Mouse (Mus musculus) midbrain, embryonic 15.5 days (tissue): ENCODE results near the gene Osbpl7. TPM values are rescaled to one million over a fixed set of nuclear protein-coding genes. Genes with fewer than 3 reads are reported as not detected.

Source experiments
- ATAC-seq: fragments of 200-750 bp; cut with Nextera tagmentation; replicated peaks from 2 replicates; pipeline ENCODE4 v1.8.0; 2017; ENCODE audit warnings: moderate TSS enrichment
- H3K27ac ChIP-seq: fragments of 300-500 bp; sonication (generic); 2 replicates; pipeline ENCODE4 v1.5.1; 2015; ENCODE audit warnings: mild to moderate bottlenecking, inconsistent platforms
- H3K27me3 ChIP-seq: fragments of 300-500 bp; sonication (generic); replicated peaks from 2 replicates; pipeline ENCODE4 v1.6.1; 2015; ENCODE audit warnings: inconsistent platforms
- H3K36me3 ChIP-seq: fragments of 300-500 bp; sonication (generic); replicated peaks from 2 replicates; pipeline ENCODE4 v1.6.1; 2015; ENCODE audit warnings: inconsistent platforms
- H3K4me1 ChIP-seq: fragments of 300-500 bp; sonication (generic); 2 replicates; pipeline ENCODE4 v1.6.1; 2015; ENCODE audit warnings: inconsistent platforms
- H3K4me2 ChIP-seq: fragments of 300-500 bp; sonication (generic); 2 replicates; pipeline ENCODE4 v1.6.1; 2015; ENCODE audit warnings: inconsistent platforms, mild to moderate bottlenecking, moderate library complexity
- H3K4me3 ChIP-seq: fragments of 300-500 bp; sonication (generic); 2 replicates; pipeline ENCODE4 v1.5.1; 2015; ENCODE audit warnings: mild to moderate bottlenecking, inconsistent platforms
- H3K9ac ChIP-seq: fragments of 300-500 bp; sonication (generic); 2 replicates; pipeline ENCODE4 v1.6.1; 2015; ENCODE audit warnings: mild to moderate bottlenecking, inconsistent platforms
- H3K9me3 ChIP-seq: fragments of 300-500 bp; sonication (generic); 2 replicates; pipeline ENCODE4 v1.6.1; 2016; ENCODE audit warnings: inconsistent platforms
- WGBS: fragments of 180-500 bp; shearing (Covaris S2); methylation state at CpG from one replicate; pipeline ENCODE4 v1.1.7; 2015; ENCODE audit warnings: mixed read lengths; 5-methylcytosine and 5-hydroxymethylcytosine counted together
- polyA plus RNA-seq: library from polyadenylated mRNA; unstranded; fragments of >200 nt; fragmentation: Nextera tagmentation; extraction: Ambion mirVana; gene quantifications from 2 replicates; pipeline ENCODE4 v1.2.1, GENCODE M21; 2015

Gene Osbpl7
- polyA plus RNA-seq, 1 experiment from 2014 or later = 14.1 TPM

- H3K27me3 ChIP-seq = peaks cover 58% of the 10 kb centered on the region
- H3K4me2 ChIP-seq = no peak overlapping the region
- no peaks in the 10 kb centered on the region for H3K9me3 ChIP-seq
- no peak for ATAC-seq
- H3K4me3 ChIP-seq = no peak overlapping the region
- H3K4me1 ChIP-seq = peaks cover 23% of the 10 kb centered on the region
- H3K36me3 ChIP-seq = no peaks in the 10 kb centered on the region
- 19% methylated on average over 10 of the region's 10 CpGs for WGBS
- H3K27ac ChIP-seq = no peak overlapping the region
- H3K9ac ChIP-seq = no peak overlapping the region
Observed at GRCm38 (mm10) chr11:97024977-97025376, 25.5 kb upstream of the Osbpl7 start.

- Histone ChIP-seq H3K9me3 (no peaks in the 10 kb centered on the region), H3K9ac (peak overlapping the region; percentile 15; the same call in 1 of the 2 replicates), H3K4me3 (peak overlapping the region; percentile 19), H3K27ac (no peak overlapping the region), H3K36me3 (no peaks in the 10 kb centered on the region), H3K27me3 (peaks cover 49% of the 10 kb centered on the region), H3K4me2 (peak overlapping the region; percentile 39), H3K4me1 (peaks cover 32% of the 10 kb centered on the region)
- 0 out of 2 replicates have a peak, but pooled peaks have one; percentile 6 for ATAC-seq
- 1% methylated on average over 17 of the region's 17 CpGs for WGBS
Observed at GRCm38 (mm10) chr11:97025721-97026344, 24.6 kb upstream of the Osbpl7 start.

- Histone ChIP-seq H3K4me2 (peak within 1 kb of the TSS; percentile 83), H3K4me1 (peaks cover 16% of the 10 kb centered on the region), H3K27me3 (peaks cover 9% of the 10 kb centered on the region), H3K36me3 (no peaks in the 10 kb centered on the region), H3K9me3 (no peaks in the 10 kb centered on the region), H3K9ac (peak within 1 kb of the TSS; percentile 60), H3K27ac (peak within 1 kb of the TSS; percentile 72), H3K4me3 (peak within 1 kb of the TSS; percentile 49)
- under 1% methylated on average over 25 of the region's 25 CpGs for WGBS
- peak; percentile 65 for ATAC-seq
Observed at GRCm38 (mm10) chr11:97029686-97030417, 20.6 kb upstream of the Osbpl7 start, which contains the start of gene Scrn2. Scrn2 (plus strand) TSS chr11:97029938.

GRCm38 (mm10) chr11:97030426-97030825 lies 20.0 kb upstream of the Osbpl7 start:
- Histone ChIP-seq H3K4me3 (peak overlapping the region; percentile 49), H3K9me3 (no peaks in the 10 kb centered on the region), H3K27me3 (peaks cover 3% of the 10 kb centered on the region; the same call in 1 of the 2 replicates), H3K4me1 (peaks cover 16% of the 10 kb centered on the region), H3K36me3 (no peaks in the 10 kb centered on the region), H3K27ac (peak overlapping the region; percentile 72; the same call in 1 of the 2 replicates), H3K9ac (peak overlapping the region; percentile 60), H3K4me2 (peak overlapping the region; percentile 83)
- WGBS = 16% methylated on average over 15 of the region's 15 CpGs
- ATAC-seq = no peak

- Histone ChIP-seq H3K4me3 (no peak overlapping the region), H3K9me3 (no peaks in the 10 kb centered on the region), H3K27ac (no peak overlapping the region), H3K9ac (no peak overlapping the region), H3K36me3 (no peaks in the 10 kb centered on the region), H3K4me2 (no peak overlapping the region), H3K27me3 (no peaks in the 10 kb centered on the region), H3K4me1 (peaks cover 9% of the 10 kb centered on the region)
- no peak for ATAC-seq
- 85% methylated on average over 12 of the region's 12 CpGs for WGBS
Observed at GRCm38 (mm10) chr11:97031977-97032376, 18.5 kb upstream of the Osbpl7 start.

GRCm38 (mm10) chr11:97032499-97032898 lies 17.9 kb upstream of the Osbpl7 start:
- no peak for ATAC-seq
- H3K4me1 ChIP-seq = peaks cover 9% of the 10 kb centered on the region
- no peak overlapping the region for H3K9ac ChIP-seq
- H3K27me3 ChIP-seq = no peaks in the 10 kb centered on the region
- 95% methylated on average over 4 of the region's 4 CpGs for WGBS
- H3K4me3 ChIP-seq = no peak overlapping the region
- no peak overlapping the region for H3K27ac ChIP-seq
- H3K9me3 ChIP-seq = no peaks in the 10 kb centered on the region
- H3K36me3 ChIP-seq = no peaks in the 10 kb centered on the region
- H3K4me2 ChIP-seq = no peak overlapping the region

- no peaks in the 10 kb centered on the region for H3K9me3 ChIP-seq
- no peaks in the 10 kb centered on the region for H3K36me3 ChIP-seq
- no peak overlapping the region for H3K9ac ChIP-seq
- peaks cover 9% of the 10 kb centered on the region for H3K4me1 ChIP-seq
- 95% methylated on average over 4 of the region's 4 CpGs for WGBS
- no peak overlapping the region for H3K4me2 ChIP-seq
- H3K4me3 ChIP-seq = no peak overlapping the region
- H3K27ac ChIP-seq = no peak overlapping the region
- no peaks in the 10 kb centered on the region for H3K27me3 ChIP-seq
- ATAC-seq = no peak
Observed at GRCm38 (mm10) chr11:97033781-97034180, 16.6 kb upstream of the Osbpl7 start.

- Histone ChIP-seq H3K27me3 (no peaks in the 10 kb centered on the region), H3K9ac (no peak overlapping the region), H3K27ac (no peak overlapping the region), H3K9me3 (no peaks in the 10 kb centered on the region), H3K4me1 (peaks cover 6% of the 10 kb centered on the region; the same call in 1 of the 2 replicates), H3K4me3 (no peak overlapping the region), H3K4me2 (no peak overlapping the region), H3K36me3 (no peaks in the 10 kb centered on the region)
- 78% methylated on average over 5 of the region's 5 CpGs for WGBS
- no peak for ATAC-seq
Observed at GRCm38 (mm10) chr11:97036141-97036540, 14.3 kb upstream of the Osbpl7 start.

- no peak for ATAC-seq
- no peak overlapping the region for H3K9ac ChIP-seq
- 64% methylated on average over 7 of the region's 7 CpGs for WGBS
Observed at GRCm38 (mm10) chr11:97038881-97039280, 11.5 kb upstream of the Osbpl7 start.

GRCm38 (mm10) chr11:97040301-97041021 lies 10.0 kb upstream of the Osbpl7 start:
- Histone ChIP-seq H3K4me3 (peak overlapping the region; percentile 91), H3K36me3 (no peaks in the 10 kb centered on the region), H3K9ac (no peak overlapping the region), H3K9me3 (no peaks in the 10 kb centered on the region), H3K27me3 (no peaks in the 10 kb centered on the region), H3K4me2 (peak overlapping the region; percentile 75), H3K27ac (no peak overlapping the region), H3K4me1 (peaks cover 15% of the 10 kb centered on the region)
- peak; percentile 3; the same call in 1 of the 2 replicates for ATAC-seq
- 55% methylated on average over 12 of the region's 12 CpGs for WGBS

More at GRCm38 (mm10) chr11:97038881-97039280, 11.5 kb upstream of the Osbpl7 start:
- no peaks in the 10 kb centered on the region for H3K27me3 ChIP-seq
- no peak overlapping the region for H3K4me3 ChIP-seq
- H3K4me2 ChIP-seq = no peak overlapping the region
- peaks cover 15% of the 10 kb centered on the region for H3K4me1 ChIP-seq
- no peaks in the 10 kb centered on the region for H3K36me3 ChIP-seq
- H3K9me3 ChIP-seq = no peaks in the 10 kb centered on the region
- no peak overlapping the region for H3K27ac ChIP-seq

- under 1% methylated on average over 48 of the region's 48 CpGs for WGBS
- no peaks in the 10 kb centered on the region for H3K27me3 ChIP-seq
- H3K4me1 ChIP-seq = peaks cover 15% of the 10 kb centered on the region
- H3K36me3 ChIP-seq = no peaks in the 10 kb centered on the region
- ATAC-seq = peak; percentile 95
- H3K9me3 ChIP-seq = no peaks in the 10 kb centered on the region
- peak within 1 kb of the TSS; percentile 75 for H3K4me2 ChIP-seq
- H3K9ac ChIP-seq = peak within 1 kb of the TSS; percentile 97
- H3K27ac ChIP-seq = peak within 1 kb of the TSS; percentile 86
- H3K4me3 ChIP-seq = peak within 1 kb of the TSS; percentile 91
Observed at GRCm38 (mm10) chr11:97041022-97041899, 9.2 kb upstream of the Osbpl7 start, which contains the start of the genes Lrrc46 and Mrpl10. Lrrc46 (minus strand) TSS chr11:97041407. Mrpl10 (plus strand) TSS chr11:97041560.
